Mouse (Mus musculus) left cerebral cortex, postnatal 10 days (tissue): Measurements from ENCODE around the gene Prkcz. TPM values are rescaled to one million over a fixed set of nuclear protein-coding genes. Genes with fewer than 3 reads are reported as not detected.
A peak's percentile ranks its signal among the peaks of the same experiment; 100 is the strongest.

Experiments
- DNase-seq, 2 experiments: peaks; one replicate each; pipeline ENCODE4 v3.0.0; 2021 to 2022; ENCODE audit warnings: low spot score in 2 of 2, mixed read lengths in 1 of 2; ENCODE audit errors: extremely low spot score in 1 of 2
- intact Hi-C: fragments of 180-260 bp; cut with DNase I; formaldehyde crosslinking; loops from one replicate; pipeline ENCODE4 v1.15.1; 2025
- total RNA-seq, 2 experiments: library from RNA; stranded (reverse); gene quantifications; 2 replicates each; pipeline ENCODE4 v1.2.3; 2021

The Prkcz gene
- total RNA-seq, 2 experiments from 2014 or later = 174 to 187 TPM

DNA sequence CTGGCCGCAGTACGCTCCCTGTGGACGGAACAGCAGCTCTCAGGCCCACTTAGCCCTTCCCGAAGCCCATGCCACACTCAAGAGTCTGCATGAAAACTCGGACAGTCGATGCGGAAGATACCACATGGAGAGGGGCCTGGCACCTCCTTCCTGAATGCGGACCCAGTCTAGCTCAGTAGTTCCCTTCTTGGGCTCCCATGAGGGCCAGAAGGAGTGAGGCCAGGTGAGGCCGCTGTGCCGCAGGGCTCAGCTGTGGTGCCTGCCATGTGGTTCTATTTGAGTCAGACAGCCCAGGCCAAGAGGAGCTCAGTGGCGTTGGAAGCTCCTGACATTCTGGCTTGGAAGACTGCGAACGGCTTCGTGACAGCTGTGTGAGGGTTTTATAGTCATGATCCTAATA, 66.8 kb downstream of the Prkcz start:
- DNase-seq = no peak
- intact Hi-C loops = no loop called here

DNA sequence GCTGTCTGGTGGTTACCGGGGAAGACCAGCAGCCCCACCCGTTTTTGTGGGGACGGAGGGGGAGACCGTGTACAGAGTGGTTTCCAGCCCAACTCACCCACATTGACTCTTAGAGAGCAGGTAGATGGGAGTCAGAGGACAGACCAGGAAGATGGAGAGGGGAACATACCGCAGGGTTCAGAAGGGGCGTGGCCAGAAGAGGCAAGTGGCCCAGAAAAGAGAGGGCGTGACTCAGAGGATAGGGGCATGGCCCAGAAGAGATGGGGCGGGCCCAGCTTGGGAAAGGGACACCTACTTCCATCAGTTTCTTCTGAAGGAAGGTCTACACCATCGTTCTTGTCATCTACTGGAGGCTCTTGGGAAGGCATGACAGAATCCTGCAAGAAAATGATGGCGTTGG, 68.3 kb downstream of the Prkcz start:
- intact Hi-C loops = no loop called here
- no peak for DNase-seq

DNA sequence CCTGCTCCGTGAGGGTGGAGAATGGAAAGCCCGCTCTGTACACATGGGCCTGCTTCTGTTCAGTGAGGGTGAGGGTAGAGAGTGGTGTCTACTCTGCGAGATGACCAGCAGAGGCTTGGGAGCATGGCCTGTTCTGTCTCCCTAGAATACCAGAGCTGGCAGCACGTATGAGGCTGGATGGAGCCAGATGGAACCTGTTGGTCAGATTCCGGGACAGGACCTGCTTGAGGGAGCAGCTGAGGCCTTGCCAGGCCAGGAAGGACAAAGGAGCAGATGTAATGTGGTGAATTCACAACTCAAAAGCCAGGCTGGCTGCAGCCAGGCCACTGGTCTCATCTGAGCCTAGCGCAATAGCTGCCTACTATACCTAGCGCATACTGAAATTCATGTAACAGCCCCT, 71.1 kb downstream of the Prkcz start:
- intact Hi-C loops = no loop called here
- DNase-seq = no peak

DNA sequence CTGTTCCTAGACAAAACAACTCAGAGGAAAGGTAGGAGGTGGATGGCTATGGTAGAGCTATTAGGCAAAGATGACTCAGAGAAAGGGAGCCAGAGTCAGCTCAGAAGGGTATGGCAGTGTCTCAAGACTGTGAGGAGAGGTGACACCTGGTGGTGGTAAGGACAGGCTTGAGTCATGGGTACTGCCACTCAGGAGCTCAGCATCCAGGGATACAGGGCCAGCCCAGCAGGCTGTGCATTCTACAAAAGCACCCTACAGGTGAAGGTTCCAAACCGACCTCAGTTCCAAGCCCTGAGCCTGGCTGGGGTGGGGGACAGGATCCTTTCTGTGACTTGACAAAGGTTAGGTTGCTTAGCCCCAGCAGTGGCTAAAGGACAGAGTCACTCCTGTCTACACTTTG, 72.6 kb downstream of the Prkcz start:
- DNase-seq = no peak
- intact Hi-C loops = no loop called here

DNA sequence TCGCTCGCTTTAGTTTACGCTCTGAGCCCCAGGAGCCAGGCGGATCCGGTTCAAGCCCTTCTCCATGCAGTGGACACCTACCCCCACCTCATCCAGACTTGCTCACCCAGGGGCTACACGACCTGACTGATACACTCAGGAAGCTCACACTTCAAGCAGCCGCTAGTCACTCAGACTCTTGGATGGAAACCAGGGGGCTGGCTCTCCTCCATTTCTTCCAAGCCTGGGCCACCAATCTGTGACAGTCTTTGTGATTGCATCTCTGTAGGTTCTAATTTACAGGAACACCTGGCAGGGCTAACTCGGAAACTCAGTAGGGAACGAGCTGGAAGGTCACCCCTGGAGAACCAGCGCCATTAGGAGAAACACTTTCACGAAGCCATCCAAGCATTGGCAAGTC, 73.4 kb downstream of the Prkcz start:
- DNase-seq = no peak
- intact Hi-C loops = no loop called here

DNA sequence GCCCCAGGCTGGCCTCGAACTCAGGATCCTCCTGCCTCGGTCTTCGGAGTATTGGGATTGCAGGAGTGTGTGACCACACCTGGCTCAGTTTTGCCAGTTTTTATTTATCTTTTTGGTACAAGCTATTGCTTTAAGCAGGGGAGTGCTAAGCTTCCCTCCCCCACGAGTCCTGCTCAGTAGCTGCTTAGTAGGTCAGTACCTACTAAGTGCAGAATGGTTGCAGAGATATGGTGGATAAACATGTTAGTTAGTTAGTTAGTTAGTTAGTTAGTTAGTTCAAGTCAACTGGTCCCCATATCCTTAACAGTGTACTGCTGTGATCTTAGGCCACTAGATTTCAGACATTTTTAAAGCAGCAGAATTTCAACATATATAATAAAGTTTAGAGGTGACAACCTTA, 75.1 kb downstream of the Prkcz start:
- intact Hi-C loops = no loop called here
- DNase-seq = no peak

DNA sequence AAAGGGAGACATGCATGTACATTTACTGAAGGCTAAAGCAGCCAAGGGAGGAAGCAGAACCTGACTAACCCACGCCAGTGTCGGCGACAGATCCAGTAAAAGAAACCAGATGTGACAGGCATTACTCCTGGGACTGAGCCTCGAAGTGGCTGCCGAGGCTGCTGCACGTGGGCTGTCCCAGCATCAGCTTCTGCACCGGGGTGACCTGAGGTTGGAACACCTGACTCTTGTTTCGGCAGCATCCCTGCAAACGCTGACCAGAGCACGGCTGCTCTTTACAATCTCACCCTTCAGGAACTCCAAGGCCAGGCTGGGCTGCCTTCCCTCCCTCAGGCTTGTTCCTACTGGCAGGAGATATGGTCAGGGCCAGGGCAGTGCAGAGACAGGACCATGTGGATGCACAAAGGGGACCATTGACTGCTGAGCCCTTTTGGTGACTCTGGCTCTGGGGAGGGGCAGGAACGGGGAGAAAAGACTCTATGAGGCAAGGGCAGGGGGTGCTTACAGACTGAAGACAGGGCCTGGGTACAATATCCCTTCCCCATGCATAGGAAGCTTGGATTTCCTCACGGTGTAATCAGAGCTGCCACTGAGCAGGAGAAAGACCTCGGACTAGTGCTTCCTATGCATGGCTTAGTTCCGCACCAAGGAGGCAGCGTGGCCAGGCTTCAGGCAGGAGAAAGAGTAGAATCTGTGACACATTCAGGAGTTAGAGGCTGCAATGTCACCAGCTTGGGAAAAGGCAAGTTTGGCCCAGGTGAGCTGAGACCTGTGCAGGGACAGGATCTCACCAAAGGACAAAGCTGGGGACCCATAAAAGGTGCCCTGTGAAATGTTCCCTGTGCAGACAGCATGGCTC, 76.4 kb downstream of the Prkcz start:
- intact Hi-C loops = no loop called here
- no peak for DNase-seq

DNA sequence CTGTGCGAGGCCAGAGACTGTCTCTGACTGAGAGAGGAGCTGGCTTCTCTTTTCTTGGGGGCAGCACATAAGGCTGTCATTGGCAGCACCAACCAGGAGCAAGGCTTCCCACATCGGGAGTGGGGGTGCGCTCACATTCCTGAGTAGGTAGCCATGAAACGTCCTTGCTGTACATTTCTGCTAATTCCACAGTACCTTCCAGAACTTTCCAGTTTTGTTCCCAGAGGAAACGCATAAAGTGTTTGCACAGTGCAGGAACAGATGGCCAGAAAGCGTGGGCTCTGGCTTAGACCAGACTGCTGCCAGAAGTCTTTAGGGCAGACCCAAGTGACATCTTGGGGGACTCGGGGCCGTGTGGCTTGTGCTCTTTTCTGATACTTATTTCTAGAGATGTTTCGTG, 77.6 kb downstream of the Prkcz start:
- intact Hi-C loops = no loop called here
- no peak for DNase-seq

DNA sequence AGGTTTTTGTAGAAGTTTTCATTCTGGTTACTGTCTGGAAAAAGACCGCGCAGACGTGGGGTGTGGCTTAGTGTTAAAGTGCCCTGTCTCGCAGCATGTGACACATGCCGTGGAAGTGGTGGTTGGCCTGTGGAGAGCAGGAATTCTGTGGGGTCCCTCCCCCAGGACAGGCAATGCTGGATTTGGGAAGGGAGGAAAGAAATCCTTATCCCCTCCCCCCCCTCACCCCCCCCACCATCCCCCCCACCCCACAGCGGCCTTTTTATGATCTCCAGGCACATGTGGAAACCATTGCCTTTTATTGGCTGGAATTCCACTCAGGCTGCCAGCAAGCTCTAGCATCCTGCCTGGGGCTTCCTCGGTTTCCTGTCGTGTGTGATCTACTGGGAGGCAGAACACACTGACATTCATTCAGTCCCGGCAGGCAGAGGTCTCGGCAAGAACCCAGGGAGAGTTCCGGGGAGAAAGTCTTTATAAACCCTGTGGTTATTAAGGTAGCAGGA, 78.1 kb downstream of the Prkcz start:
- intact Hi-C loops = no loop called here
- DNase-seq = peak in 1 of 2 experiments; percentile 57

DNA sequence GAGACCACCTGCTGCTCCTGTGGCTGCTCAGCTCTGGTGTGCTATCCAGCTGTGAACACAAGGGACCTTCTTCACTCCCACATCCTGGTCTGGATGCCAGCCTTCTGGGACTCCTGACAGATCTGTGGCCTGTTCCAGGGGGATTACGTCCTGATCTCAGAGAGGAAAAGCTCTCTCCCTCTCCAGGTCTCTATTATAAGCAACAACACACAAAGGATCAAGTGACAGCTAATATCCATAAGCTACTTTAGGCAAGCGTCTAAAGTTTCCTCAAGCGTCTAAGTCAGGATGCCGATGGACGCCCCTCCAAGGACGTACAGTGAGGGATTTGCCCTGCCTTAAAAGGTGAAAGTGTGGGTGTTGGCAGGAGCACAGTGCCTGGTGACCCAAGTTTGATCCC, 78.9 kb downstream of the Prkcz start:
- intact Hi-C loops = no loop called here
- DNase-seq = no peak

DNA sequence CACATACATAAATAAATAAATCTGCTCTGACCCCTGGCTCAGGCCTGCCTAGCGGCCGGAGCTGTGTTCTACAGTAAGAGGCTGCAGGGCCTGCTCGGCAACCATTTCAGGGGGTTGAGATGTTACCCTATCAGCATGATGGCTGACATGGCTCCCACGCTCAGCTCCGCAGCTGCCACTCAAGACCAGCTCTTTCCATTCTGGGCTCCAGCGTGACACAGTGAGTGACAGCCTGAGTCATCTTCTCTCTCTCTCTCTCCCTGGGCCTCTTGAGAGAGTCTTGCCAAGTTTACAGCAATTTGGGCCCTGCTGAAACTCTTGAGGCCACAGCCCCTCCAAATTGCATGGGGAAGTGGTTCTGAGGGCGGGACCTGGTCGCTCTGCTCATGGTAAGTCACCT, 79.5 kb downstream of the Prkcz start:
- DNase-seq = no peak
- intact Hi-C loops = no loop called here

DNA sequence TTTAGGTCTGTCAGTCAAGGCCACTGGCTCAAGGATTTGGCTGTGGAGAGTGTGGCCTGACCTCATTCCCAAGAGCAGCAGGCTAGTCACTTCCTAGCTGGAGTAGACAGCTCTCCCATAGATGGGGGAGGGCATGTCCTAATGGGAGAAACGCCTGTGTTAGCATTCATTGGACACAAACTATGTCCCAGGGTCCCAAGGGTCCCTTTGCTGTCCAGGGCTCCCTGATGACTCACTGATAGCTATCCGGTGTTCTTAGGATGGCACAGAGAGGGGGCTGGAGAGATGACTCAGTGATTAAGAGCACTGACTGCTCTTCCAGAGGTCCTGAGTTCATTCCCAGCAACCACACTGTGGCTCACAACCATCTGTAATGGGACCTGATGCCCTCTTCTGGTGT, 79.9 kb downstream of the Prkcz start:
- intact Hi-C loops = no loop called here
- DNase-seq = no peak

DNA sequence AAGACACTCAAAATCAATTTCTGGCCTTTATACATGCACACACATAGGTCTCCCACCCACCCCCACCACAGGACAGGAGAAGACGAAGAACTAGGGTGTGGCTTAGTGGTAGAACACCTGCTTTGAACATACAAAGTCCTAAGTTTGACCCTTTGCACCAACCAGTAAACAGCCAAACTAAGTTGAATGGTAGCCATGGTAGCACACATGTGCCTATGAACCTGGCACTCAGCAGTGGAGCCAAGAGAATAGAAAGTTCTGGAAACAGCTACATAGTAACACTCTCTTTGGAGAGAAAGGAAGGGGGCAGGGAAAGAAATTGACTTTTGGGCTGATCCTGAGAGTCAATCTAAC, 80.4 kb downstream of the Prkcz start:
- intact Hi-C loops = no loop called here
- no peak for DNase-seq

DNA sequence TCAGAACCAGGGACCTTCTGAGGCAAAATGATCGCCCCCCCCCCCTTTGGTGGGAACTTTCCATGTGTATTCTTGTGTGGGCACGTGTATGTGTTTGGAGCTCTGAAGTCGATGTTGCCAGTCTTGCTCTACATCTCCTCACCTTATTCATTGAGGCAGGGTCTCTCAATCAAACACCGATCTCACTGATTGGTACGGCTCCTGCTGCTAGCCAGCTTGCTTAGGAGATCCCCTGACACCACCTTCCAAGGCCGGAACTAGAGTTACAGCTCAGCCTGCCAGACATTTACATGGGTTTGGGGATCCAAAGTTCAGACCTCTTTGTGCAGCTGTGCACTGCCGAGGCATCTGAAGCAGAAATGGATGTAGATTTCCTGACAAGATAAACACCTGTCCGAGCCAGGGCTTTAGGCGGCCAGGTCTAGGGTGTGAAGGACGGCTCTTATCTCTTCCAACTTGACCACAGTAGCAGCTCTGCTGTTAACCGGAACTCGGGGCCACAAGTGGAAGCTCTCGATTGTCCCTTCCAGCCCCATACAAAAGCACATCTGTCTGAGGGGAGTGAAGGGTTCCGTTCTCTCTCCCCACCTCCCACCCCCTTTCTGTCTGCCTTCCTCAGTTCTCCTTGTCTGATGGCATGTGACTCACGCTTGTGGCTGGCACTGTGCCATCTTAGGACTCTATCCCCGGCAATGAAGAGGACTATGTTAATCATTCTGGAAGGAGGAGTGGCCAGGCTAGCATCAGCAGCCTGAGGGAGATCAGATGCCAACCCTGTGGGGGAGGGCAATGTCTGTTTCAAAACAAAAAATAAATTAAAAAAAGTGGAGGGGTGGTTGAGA, 81.0 kb downstream of the Prkcz start:
- DNase-seq = no peak
- intact Hi-C loops = no loop called here

DNA sequence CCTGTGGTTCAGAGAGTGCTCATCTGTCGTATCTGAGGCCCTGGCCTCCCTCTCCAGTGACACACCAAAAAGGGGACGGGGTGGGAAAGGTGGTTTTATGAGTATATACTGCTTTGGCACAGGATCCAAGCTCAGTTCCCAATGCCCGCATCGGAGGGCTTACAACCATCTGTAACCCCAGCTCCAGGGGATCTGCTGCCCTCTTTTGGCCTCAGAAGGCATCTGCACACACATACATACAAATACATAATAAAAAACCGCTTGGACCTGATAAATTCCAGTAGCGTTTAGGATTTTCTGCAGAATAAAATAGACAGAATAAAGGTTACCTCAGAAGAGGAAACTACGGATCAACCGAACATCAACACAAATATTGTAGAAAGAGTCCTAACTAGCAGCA, 82.1 kb downstream of the Prkcz start:
- no peak for DNase-seq
- intact Hi-C loops = no loop called here

DNA sequence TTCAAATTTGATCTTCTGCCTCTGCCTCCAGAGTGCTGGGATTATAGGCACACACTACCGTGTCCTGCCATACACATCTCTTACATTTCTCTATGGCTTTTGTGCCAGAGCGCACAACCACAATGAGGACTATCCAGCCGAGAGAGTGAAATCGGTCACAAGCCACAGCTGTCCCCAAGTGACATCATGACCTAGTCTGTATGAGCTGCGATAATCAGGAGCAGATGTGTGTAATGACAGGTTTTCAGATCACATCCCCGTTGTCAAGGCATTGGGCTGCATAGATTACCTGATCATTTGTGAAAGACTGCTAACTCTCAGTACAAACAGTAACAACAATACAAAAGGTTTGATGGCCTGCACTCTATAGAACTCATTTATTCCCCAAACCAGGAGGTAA, 83.2 kb downstream of the Prkcz start:
- no peak for DNase-seq
- intact Hi-C loops = no loop called here

DNA sequence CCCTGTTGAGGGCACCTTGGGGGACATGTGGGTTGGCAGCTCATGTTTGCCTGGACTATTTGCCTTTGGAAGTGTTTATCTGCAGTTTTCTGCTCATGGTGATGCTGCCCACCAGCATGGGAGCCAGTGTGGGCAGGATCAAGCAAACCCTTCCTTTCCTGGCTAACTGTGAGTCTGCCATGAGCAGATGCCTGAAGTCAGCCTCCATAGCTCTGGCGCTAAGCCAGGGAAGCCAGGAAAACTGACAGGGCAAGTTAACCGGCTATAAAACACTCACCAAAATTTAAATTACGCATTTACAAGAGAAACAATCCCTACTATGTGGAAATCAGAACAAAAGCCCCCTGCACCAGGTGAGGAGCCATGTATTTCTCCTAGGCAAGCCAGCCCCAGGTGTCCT, 86.3 kb downstream of the Prkcz start:
- intact Hi-C loops = no loop called here
- DNase-seq = no peak

DNA sequence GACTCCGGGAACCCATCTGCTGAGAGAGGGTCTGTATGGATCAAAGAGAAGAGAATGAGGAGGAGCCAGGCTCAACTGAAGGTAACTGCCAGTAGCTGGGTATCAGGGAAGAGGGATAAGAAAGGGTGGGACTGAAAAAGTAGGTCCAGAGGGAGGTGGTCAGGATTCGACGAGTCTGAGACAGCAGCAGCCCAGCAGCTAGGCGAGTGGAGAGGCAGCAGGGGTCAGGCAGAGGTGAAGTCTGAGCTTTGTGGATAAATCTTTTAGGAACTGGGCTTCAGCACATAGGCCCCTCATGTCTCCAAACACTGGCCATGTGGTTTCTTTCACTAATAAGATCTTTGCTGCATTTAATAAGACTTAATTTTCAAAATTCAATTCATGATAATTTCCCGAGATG, 86.7 kb downstream of the Prkcz start:
- intact Hi-C loops = no loop called here
- no peak for DNase-seq

DNA sequence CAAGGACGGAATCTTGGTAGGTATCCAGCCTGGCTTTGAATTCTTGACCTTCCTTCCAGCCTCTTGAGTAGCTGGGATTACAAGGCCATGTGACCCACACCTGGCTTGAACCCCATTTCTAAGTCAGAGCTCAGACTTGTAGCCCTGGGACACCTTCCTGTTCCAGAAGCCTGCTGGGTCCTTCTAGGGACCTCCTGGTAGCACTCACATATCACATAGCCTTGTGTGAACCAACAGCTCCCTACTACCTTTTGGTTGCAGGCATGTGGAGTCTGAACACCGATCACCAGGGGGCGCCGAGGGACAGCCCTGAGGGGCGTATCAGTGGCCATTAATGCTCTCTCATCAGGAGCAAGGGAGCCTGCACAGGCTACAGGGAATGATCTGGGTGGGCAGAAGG, 92.8 kb downstream of the Prkcz start:
- peak; percentile 40 to 83 for DNase-seq
- intact Hi-C loops = loop anchor here (5.0 kb wide), 1 partner anchor 39 kb away; no protein-coding TSS in a partner anchor

DNA sequence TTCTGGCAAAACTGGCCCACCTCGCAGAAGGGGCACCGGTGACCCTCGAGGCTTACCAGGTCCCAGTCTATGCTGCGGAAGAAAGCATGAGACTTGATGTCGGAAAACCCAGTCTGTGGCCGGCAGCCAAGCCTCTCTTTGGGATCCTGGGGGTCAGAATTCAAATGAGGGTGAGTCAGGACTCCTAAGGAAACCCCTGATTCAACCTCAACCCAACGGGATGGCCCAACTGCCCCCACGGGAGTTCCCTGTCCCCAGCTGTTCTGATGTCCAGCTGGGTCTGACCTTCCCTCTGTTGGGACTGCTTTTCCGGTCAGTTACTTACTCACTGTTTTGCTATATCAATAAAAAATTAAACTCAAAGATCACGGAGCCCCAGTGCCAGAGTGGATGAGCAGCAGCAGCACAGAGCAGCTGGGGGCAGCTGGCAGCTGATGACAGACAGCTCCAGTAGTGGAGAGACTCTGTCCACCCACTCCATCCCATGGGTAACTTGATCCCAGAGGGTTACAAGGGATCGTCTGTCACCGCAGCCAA, 93.5 kb downstream of the Prkcz start:
- DNase-seq = peak in 1 of 2 experiments; percentile 48
- intact Hi-C loops = loop anchor here (5.0 kb wide), 1 partner anchor 40 kb away; no protein-coding TSS in a partner anchor
